Mouse (Mus musculus) heart, embryonic 10.5 days (tissue): Measurements from ENCODE around the gene Fmnl1. TPM values are rescaled to one million over a fixed set of nuclear protein-coding genes. Genes with fewer than 3 reads are reported as not detected.
A peak's percentile ranks its signal among the peaks of the same experiment; 100 is the strongest.
"Not testable (repeated sequence)": the region's sequence is repeated elsewhere in the genome, so short reads cannot be mapped to it uniquely, and the experiment has no call there.

Experiments used
- DNase-seq: peaks from one replicate; pipeline ENCODE4 v3.0.0-alpha.2; 2017; ENCODE audit warnings: low spot score
- H3K27ac ChIP-seq: fragments of 300-500 bp; sonication (generic); 2 replicates; pipeline ENCODE4 v1.5.1; 2016; ENCODE audit warnings: mild to moderate bottlenecking
- H3K27me3 ChIP-seq: fragments of 300-500 bp; sonication (generic); 2 replicates; pipeline ENCODE4 v1.6.1; 2016; ENCODE audit warnings: mild to moderate bottlenecking; ENCODE audit not compliant: poor library complexity, insufficient read depth, severe bottlenecking
- H3K36me3 ChIP-seq: fragments of 300-500 bp; sonication (generic); 2 replicates; pipeline ENCODE4 v1.6.1; 2016; ENCODE audit warnings: mild to moderate bottlenecking, moderate library complexity
- H3K4me1 ChIP-seq: fragments of 300-500 bp; sonication (generic); 2 replicates; pipeline ENCODE4 v1.6.1; 2016; ENCODE audit warnings: mild to moderate bottlenecking
- H3K4me3 ChIP-seq: fragments of 300-500 bp; sonication (generic); 2 replicates; pipeline ENCODE4 v1.5.1; 2016; ENCODE audit warnings: mild to moderate bottlenecking, moderate library complexity
- H3K9me3 ChIP-seq: fragments of 300-500 bp; sonication (generic); 2 replicates; pipeline ENCODE4 v1.6.1; 2016; ENCODE audit warnings: mild to moderate bottlenecking, moderate library complexity
- WGBS: fragments of 180-500 bp; shearing (Covaris S2); methylation state at CpG from one replicate; pipeline ENCODE4 v1.1.7; 2016; 5-methylcytosine and 5-hydroxymethylcytosine counted together
- polyA plus RNA-seq: library from polyadenylated mRNA; unstranded; fragments of >200 nt; fragmentation: Nextera tagmentation; extraction: Ambion mirVana; gene quantifications from 2 replicates; pipeline ENCODE4 v1.2.1, GENCODE M21; 2016

Gene Fmnl1
- polyA plus RNA-seq, 1 experiment from 2014 or later = 1.2 TPM

DNA sequence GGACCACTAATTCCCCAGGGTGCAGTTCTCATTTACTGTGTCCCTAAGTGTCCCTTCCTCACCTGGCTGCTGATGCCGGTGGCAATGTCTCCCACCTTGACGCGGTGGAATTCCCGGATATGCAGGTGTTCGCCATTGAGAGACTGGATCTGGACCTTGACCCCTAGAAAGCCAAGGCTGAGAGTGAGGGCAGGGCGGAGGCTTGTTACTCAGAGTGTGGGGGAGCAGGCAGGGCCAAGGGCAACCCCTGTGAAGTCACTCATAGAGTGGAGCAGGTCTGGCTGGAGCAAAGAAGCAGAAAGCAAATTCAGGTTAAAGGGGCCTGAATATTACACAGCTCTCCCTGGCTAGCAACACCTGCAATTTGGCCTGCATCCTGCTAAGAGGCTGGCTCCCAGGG is 50.5 kb downstream of the Fmnl1 start:
- H3K4me1 ChIP-seq = peaks cover 23% of the 10 kb centered on the region
- peaks cover 45% of the 10 kb centered on the region for H3K27me3 ChIP-seq
- peaks cover 33% of the 10 kb centered on the region for H3K36me3 ChIP-seq
- H3K27ac ChIP-seq = no peak overlapping the region
- 85% methylated on average over 6 of the region's 6 CpGs for WGBS
- no peaks in the 10 kb centered on the region for H3K9me3 ChIP-seq
- no peak for DNase-seq
- no peak overlapping the region for H3K4me3 ChIP-seq

GRCm38 (mm10) chr11:103222718-103223117 is 51.8 kb downstream of the Fmnl1 start:
- H3K4me3 ChIP-seq, DNase-seq, H3K27ac ChIP-seq, H3K9me3 ChIP-seq: not testable (repeated sequence)
- WGBS = 84% methylated on average over 4 of the region's 4 CpGs
- Histone ChIP-seq H3K4me1 (peaks cover 22% of the 10 kb centered on the region), H3K27me3 (peaks cover 37% of the 10 kb centered on the region), H3K36me3 (peaks cover 44% of the 10 kb centered on the region)

DNA sequence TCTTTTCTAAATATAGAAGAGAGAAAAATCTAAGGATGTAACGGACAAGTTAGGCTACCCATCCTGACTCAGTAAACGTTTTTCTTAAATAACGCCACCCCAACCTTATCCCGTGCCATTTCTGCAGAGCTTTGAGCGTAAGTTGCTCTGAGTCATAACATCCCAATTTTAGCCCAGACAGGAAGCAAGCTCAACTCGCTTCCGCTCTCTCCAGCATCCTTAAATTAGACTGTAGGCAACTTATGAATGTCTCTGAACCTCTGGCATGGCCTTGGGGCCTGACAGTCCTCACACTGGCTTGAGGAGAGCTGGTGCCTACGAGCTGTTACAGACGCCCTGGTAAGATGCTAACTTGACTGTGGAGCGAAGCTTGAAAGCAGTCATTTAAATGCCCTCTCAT is 52.5 kb downstream of the Fmnl1 start:
- H3K27me3 ChIP-seq = peaks cover 31% of the 10 kb centered on the region
- H3K27ac ChIP-seq = no peak overlapping the region
- 74% methylated on average over 10 of the region's 10 CpGs for WGBS
- peaks cover 48% of the 10 kb centered on the region for H3K36me3 ChIP-seq
- peaks cover 14% of the 10 kb centered on the region for H3K4me1 ChIP-seq
- H3K9me3 ChIP-seq = no peaks in the 10 kb centered on the region
- H3K4me3 ChIP-seq = no peak overlapping the region
- DNase-seq = no peak

GRCm38 (mm10) chr11:103223951-103224456 is 53.1 kb downstream of the Fmnl1 start:
- Histone ChIP-seq H3K27me3 (peaks cover 25% of the 10 kb centered on the region), H3K27ac (no peak overlapping the region), H3K36me3 (peaks cover 53% of the 10 kb centered on the region), H3K9me3 (no peaks in the 10 kb centered on the region), H3K4me3 (no peak overlapping the region), H3K4me1 (peaks cover 13% of the 10 kb centered on the region)
- 67% methylated on average over 18 of the region's 18 CpGs for WGBS
- DNase-seq = no peak

- DNase-seq = no peak
- Histone ChIP-seq H3K4me3 (no peak overlapping the region), H3K9me3 (no peaks in the 10 kb centered on the region), H3K27ac (no peak overlapping the region), H3K27me3 (no peaks in the 10 kb centered on the region), H3K36me3 (peaks cover 51% of the 10 kb centered on the region), H3K4me1 (peaks cover 7% of the 10 kb centered on the region)
- WGBS = 100% methylated on average over 2 of the region's 2 CpGs
Measured at GRCm38 (mm10) chr11:103229608-103230007, 58.7 kb downstream of the Fmnl1 start.

- whole genome bisulfite sequencing = 85% methylated on average over 19 of the region's 19 CpGs
- Histone ChIP-seq H3K9me3 (no peaks in the 10 kb centered on the region), H3K4me1 (peaks cover under 1% of the 10 kb centered on the region; the same call in 1 of the 2 replicates), H3K27ac (no peak overlapping the region), H3K36me3 (peaks cover 44% of the 10 kb centered on the region), H3K4me3 (no peak overlapping the region), H3K27me3 (no peaks in the 10 kb centered on the region)
- no peak for DNase-seq
Measured at GRCm38 (mm10) chr11:103230626-103231025, 59.7 kb downstream of the Fmnl1 start.

DNA sequence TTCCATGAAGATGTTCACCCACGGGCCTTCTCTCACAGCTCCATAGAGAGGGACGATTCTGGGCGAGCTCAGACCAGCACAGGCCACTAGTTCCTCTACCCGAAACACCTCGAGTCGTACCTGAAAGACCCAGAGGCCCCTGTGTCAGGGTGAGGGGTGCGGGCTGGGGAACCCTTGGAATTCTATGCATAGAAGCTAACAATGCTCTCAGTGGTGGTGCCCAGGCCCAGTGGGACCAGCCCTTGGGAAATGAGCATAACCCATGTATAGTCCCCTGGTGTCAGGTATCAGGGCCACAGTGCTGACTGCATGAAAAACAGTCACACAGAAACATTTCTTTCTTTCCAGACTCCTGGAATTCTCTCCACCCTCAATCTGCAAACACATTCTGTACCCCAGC is 60.5 kb downstream of the Fmnl1 start:
- Histone ChIP-seq H3K27ac (no peak overlapping the region), H3K4me1 (peaks cover 6% of the 10 kb centered on the region; the same call in 1 of the 2 replicates), H3K36me3 (peaks cover 42% of the 10 kb centered on the region), H3K4me3 (no peak overlapping the region), H3K9me3 (no peaks in the 10 kb centered on the region), H3K27me3 (no peaks in the 10 kb centered on the region)
- DNase-seq = no peak
- 83% methylated on average over 7 of the region's 7 CpGs for WGBS

DNA sequence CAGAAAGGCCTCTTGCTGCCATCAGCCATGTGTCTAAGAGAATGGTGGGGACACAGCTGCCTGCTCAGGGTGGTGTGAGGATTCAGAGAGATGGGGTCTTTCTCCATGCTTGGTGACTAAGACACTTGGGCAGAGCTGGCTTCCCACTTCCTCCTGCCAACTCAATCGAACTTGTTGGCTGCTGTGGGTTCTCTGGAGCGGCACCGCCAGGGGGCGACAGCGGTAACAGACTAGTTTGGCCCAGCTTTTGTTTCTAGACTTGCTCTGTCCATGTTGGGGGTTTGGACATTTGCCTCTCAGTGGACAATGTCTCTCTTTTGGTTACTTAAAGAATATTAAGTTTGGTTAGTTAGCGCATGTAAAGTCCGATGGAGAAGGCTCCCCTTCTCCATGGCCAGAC is 62.1 kb downstream of the Fmnl1 start:
- 34% methylated on average over 7 of the region's 7 CpGs for WGBS
- Histone ChIP-seq H3K27ac (no peak overlapping the region), H3K36me3 (peaks cover 38% of the 10 kb centered on the region)

DNA sequence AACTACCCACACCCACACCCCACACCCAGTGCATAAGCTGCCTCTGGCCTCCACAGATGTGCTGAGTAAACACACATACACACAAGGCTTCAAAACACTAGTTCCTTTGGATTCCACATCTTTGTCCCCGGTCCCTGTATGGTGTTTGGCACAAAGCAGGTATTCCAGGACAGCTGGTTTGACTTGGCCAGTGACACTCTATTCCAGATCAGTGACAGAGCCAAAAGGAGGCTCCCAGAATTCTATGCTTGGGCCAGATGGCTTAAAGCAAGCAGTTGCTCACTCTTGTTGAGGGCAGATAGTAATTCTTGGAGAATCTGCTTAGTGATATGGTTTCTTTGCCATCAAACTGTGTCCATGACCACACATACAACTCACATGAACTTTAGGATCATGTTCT is 63.5 kb downstream of the Fmnl1 start:
- H3K36me3 ChIP-seq = peaks cover 39% of the 10 kb centered on the region
- no peaks in the 10 kb centered on the region for H3K27me3 ChIP-seq

More for the DNA sequence above, 62.1 kb downstream of the Fmnl1 start:
- Histone ChIP-seq H3K4me1 (peaks cover 8% of the 10 kb centered on the region; the same call in 1 of the 2 replicates), H3K27me3 (no peaks in the 10 kb centered on the region), H3K4me3 (no peak overlapping the region), H3K9me3 (no peaks in the 10 kb centered on the region)
- no peak for DNase-seq

DNA sequence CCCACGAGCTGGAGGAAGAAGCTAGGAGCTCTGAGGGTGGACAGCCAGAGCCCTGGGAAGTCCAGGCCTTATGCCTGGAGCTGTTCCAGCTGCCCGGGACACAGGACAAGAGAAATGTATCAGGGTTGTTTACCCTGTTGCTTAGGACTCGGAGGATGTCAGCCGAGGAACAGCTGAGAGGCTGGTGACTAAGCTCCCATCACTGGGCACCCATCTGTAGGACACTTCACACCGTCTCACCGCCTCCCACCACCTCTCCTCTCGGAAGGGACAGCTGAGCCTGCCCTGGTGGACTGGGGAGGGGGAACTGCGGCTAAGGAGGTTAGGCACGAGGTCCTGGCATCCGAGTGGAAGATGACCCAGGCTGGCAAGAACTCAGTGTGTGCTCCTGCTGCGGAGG is 64.8 kb downstream of the Fmnl1 start:
- Histone ChIP-seq H3K4me3 (no peak overlapping the region), H3K9me3 (no peaks in the 10 kb centered on the region), H3K27me3 (no peaks in the 10 kb centered on the region), H3K36me3 (peaks cover 32% of the 10 kb centered on the region), H3K4me1 (peaks cover 9% of the 10 kb centered on the region), H3K27ac (0 out of 2 replicates have a peak overlapping the region, but pooled peaks have one; percentile 0)
- WGBS = 61% methylated on average over 11 of the region's 11 CpGs
- DNase-seq = no peak

More for the DNA sequence above, 63.5 kb downstream of the Fmnl1 start:
- no peaks in the 10 kb centered on the region for H3K9me3 ChIP-seq
- peaks cover 8% of the 10 kb centered on the region; the same call in 1 of the 2 replicates for H3K4me1 ChIP-seq
- no peak overlapping the region for H3K4me3 ChIP-seq
- no peak for DNase-seq
- 88% methylated on average over 1 of the region's 1 CpGs for WGBS
- no peak overlapping the region for H3K27ac ChIP-seq

DNA sequence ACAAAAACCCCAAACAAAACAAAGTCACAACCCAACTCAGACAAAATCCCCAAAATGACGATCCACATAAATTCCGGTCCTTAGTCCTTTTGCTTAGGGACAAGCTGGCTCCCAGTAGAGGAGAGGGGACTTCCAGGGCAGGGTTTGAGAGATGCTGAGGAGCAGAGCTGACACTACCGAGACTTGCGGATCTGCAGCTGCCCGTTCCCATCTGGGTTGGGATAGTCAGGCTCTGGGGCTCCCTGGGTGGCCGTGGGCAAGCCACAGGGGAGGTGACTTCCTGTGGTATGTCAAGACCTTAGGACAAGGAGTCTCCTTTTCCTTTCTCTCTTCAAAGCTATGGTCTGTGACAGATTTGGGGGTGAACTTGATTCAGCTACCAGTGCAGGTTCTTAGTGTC is 65.5 kb downstream of the Fmnl1 start:
- peaks cover 28% of the 10 kb centered on the region for H3K36me3 ChIP-seq
- DNase-seq = no peak
- H3K27ac ChIP-seq = 0 out of 2 replicates have a peak overlapping the region, but pooled peaks have one; percentile 0
- H3K4me3 ChIP-seq = no peak overlapping the region
- 81% methylated on average over 6 of the region's 6 CpGs for WGBS
- H3K9me3 ChIP-seq = no peaks in the 10 kb centered on the region
- no peaks in the 10 kb centered on the region for H3K27me3 ChIP-seq
- H3K4me1 ChIP-seq = peaks cover 14% of the 10 kb centered on the region

GRCm38 (mm10) chr11:103236903-103237302 is 66.0 kb downstream of the Fmnl1 start:
- H3K4me1 ChIP-seq = peaks cover 14% of the 10 kb centered on the region
- peaks cover 28% of the 10 kb centered on the region for H3K36me3 ChIP-seq
- H3K27me3 ChIP-seq = no peaks in the 10 kb centered on the region
- WGBS = 88% methylated on average over 10 of the region's 10 CpGs
- no peak overlapping the region for H3K27ac ChIP-seq
- DNase-seq = no peak
- no peak overlapping the region for H3K4me3 ChIP-seq
- no peaks in the 10 kb centered on the region for H3K9me3 ChIP-seq

- WGBS = 63% methylated on average over 9 of the region's 9 CpGs
- no peaks in the 10 kb centered on the region for H3K27me3 ChIP-seq
- no peak overlapping the region for H3K4me3 ChIP-seq
- H3K4me1 ChIP-seq = peaks cover 14% of the 10 kb centered on the region
- no peak for DNase-seq
- H3K36me3 ChIP-seq = peaks cover 28% of the 10 kb centered on the region
- H3K27ac ChIP-seq = no peak overlapping the region
- no peaks in the 10 kb centered on the region for H3K9me3 ChIP-seq
Measured at GRCm38 (mm10) chr11:103237757-103238156, 66.8 kb downstream of the Fmnl1 start.

- no peaks in the 10 kb centered on the region for H3K27me3 ChIP-seq
- DNase-seq = no peak
- WGBS = 33% methylated on average over 7 of the region's 7 CpGs
- no peak overlapping the region for H3K27ac ChIP-seq
- no peak overlapping the region for H3K4me3 ChIP-seq
- peaks cover 28% of the 10 kb centered on the region for H3K36me3 ChIP-seq
- no peaks in the 10 kb centered on the region for H3K9me3 ChIP-seq
- peaks cover 12% of the 10 kb centered on the region for H3K4me1 ChIP-seq
Measured at GRCm38 (mm10) chr11:103240740-103241139, 69.8 kb downstream of the Fmnl1 start.
